Mouse (Mus musculus): ENCODE data around the gene Prcp. TPM values are rescaled to one million over a fixed set of nuclear protein-coding genes. Genes with fewer than 3 reads are reported as not detected.

Prcp gene
- polyA plus RNA-seq (2015; fragmentation: Nextera tagmentation; extraction: Ambion mirVana): 14.6 and 15.6 TPM in 2 replicates

- Histone ChIP-seq H3K27ac (peak within 1 kb of the TSS; percentile 98), H3K4me1 (peaks cover 25% of the 10 kb centered on the region), H3K9me3 (replicated peaks) (no peaks in the 10 kb centered on the region), H3K4me2 (peak within 1 kb of the TSS; percentile 67), H3K36me3 (ENCODE audit: poor library complexity, severe bottlenecking) (no peaks in the 10 kb centered on the region), H3K27me3 (no peaks in the 10 kb centered on the region), H3K9ac (peak within 1 kb of the TSS; percentile 81), H3K4me3 (peak within 1 kb of the TSS; percentile 61)
- under 1% methylated on average over 53 of the region's 53 CpGs for WGBS
- ATAC-seq: peak; percentile 88
Observed at GRCm38 (mm10) chr7:92874116-92874675, at the start of gene Prcp, which contains the start of gene Ddias. Gene Prcp (plus strand): TSS chr7:92874470. Gene Ddias (minus strand): TSS chr7:92874247.

GRCm38 (mm10) chr7:92826248-92826647 is 48.0 kb upstream of the Prcp start:
- WGBS: 94% methylated on average over 3 of the region's 3 CpGs
- ATAC-seq: no peak

GRCm38 (mm10) chr7:92827981-92828380 is 46.3 kb upstream of the Prcp start:
- Histone ChIP-seq H3K4me1 (no peaks in the 10 kb centered on the region), H3K27ac (no peak overlapping the region), H3K9me3 (replicated peaks) (no peaks in the 10 kb centered on the region), H3K4me2 (no peak overlapping the region), H3K9ac (no peak overlapping the region), H3K36me3 (ENCODE audit: poor library complexity, severe bottlenecking) (peaks cover 18% of the 10 kb centered on the region), H3K27me3 (no peaks in the 10 kb centered on the region), H3K4me3 (no peak overlapping the region)
- ATAC-seq: no peak
- WGBS: 52% methylated on average over 3 of the region's 3 CpGs

More at GRCm38 (mm10) chr7:92826248-92826647, 48.0 kb upstream of the Prcp start:
- Histone ChIP-seq H3K9ac (no peak overlapping the region), H3K4me2 (no peak overlapping the region), H3K9me3 (replicated peaks) (no peaks in the 10 kb centered on the region), H3K36me3 (ENCODE audit: poor library complexity, severe bottlenecking) (peaks cover 14% of the 10 kb centered on the region; the same call in 1 of the 2 replicates), H3K27me3 (no peaks in the 10 kb centered on the region), H3K4me3 (no peak overlapping the region), H3K4me1 (no peaks in the 10 kb centered on the region), H3K27ac (no peak overlapping the region)

- H3K36me3 ChIP-seq (ENCODE audit: poor library complexity, severe bottlenecking): peaks cover 21% of the 10 kb centered on the region
- whole genome bisulfite sequencing: 91% methylated on average over 6 of the region's 6 CpGs
- H3K27ac ChIP-seq: no peak overlapping the region
- no peaks in the 10 kb centered on the region for H3K4me1 ChIP-seq
- H3K9me3 ChIP-seq (replicated peaks): no peaks in the 10 kb centered on the region
- no peak for ATAC-seq
- H3K27me3 ChIP-seq: no peaks in the 10 kb centered on the region
- H3K4me2 ChIP-seq: no peak overlapping the region
- no peak overlapping the region for H3K9ac ChIP-seq
- no peak overlapping the region for H3K4me3 ChIP-seq
Observed at GRCm38 (mm10) chr7:92832395-92832794, 41.9 kb upstream of the Prcp start.

GRCm38 (mm10) chr7:92834391-92834790 is 39.9 kb upstream of the Prcp start:
- Histone ChIP-seq H3K4me3 (no peak overlapping the region), H3K36me3 (ENCODE audit: poor library complexity, severe bottlenecking) (peaks cover 20% of the 10 kb centered on the region), H3K9me3 (replicated peaks) (no peaks in the 10 kb centered on the region), H3K27ac (no peak overlapping the region), H3K4me1 (no peaks in the 10 kb centered on the region), H3K27me3 (no peaks in the 10 kb centered on the region), H3K4me2 (no peak overlapping the region), H3K9ac (no peak overlapping the region)
- no peak for ATAC-seq
- 90% methylated on average over 2 of the region's 2 CpGs for WGBS

GRCm38 (mm10) chr7:92836447-92836846 is 37.8 kb upstream of the Prcp start:
- no peak overlapping the region for H3K4me2 ChIP-seq
- H3K27ac ChIP-seq: no peak overlapping the region
- H3K4me1 ChIP-seq: no peaks in the 10 kb centered on the region
- H3K36me3 ChIP-seq (ENCODE audit: poor library complexity, severe bottlenecking): peaks cover 19% of the 10 kb centered on the region
- ATAC-seq: no peak
- H3K9me3 ChIP-seq (replicated peaks): no peaks in the 10 kb centered on the region
- H3K9ac ChIP-seq: no peak overlapping the region
- H3K4me3 ChIP-seq: no peak overlapping the region
- H3K27me3 ChIP-seq: no peaks in the 10 kb centered on the region
- 83% methylated on average over 3 of the region's 3 CpGs for WGBS

- Histone ChIP-seq H3K27me3 (no peaks in the 10 kb centered on the region), H3K4me2 (no peak overlapping the region), H3K36me3 (ENCODE audit: poor library complexity, severe bottlenecking) (peaks cover 19% of the 10 kb centered on the region), H3K27ac (no peak overlapping the region), H3K9me3 (replicated peaks) (no peaks in the 10 kb centered on the region), H3K4me1 (no peaks in the 10 kb centered on the region), H3K4me3 (no peak overlapping the region), H3K9ac (no peak overlapping the region)
- ATAC-seq: no peak
- 89% methylated on average over 11 of the region's 11 CpGs for WGBS
Observed at GRCm38 (mm10) chr7:92837226-92837625, 37.0 kb upstream of the Prcp start.

GRCm38 (mm10) chr7:92837907-92838306 is 36.4 kb upstream of the Prcp start:
- H3K27me3 ChIP-seq: no peaks in the 10 kb centered on the region
- no peak overlapping the region for H3K9ac ChIP-seq
- 70% methylated on average over 3 of the region's 3 CpGs for WGBS
- no peak overlapping the region for H3K27ac ChIP-seq
- H3K4me3 ChIP-seq: no peak overlapping the region
- ATAC-seq: no peak
- H3K4me2 ChIP-seq: no peak overlapping the region
- no peaks in the 10 kb centered on the region for H3K4me1 ChIP-seq
- peaks cover 15% of the 10 kb centered on the region for H3K36me3 ChIP-seq (ENCODE audit: poor library complexity, severe bottlenecking)
- no peaks in the 10 kb centered on the region for H3K9me3 ChIP-seq (replicated peaks)

GRCm38 (mm10) chr7:92842254-92842653 is 32.0 kb upstream of the Prcp start:
- Histone ChIP-seq H3K4me2 (no peak overlapping the region), H3K4me1 (no peaks in the 10 kb centered on the region), H3K36me3 (ENCODE audit: poor library complexity, severe bottlenecking) (0 out of 2 replicates have a peak, but pooled peaks cover 3% of the 10 kb centered on the region), H3K9me3 (replicated peaks) (no peaks in the 10 kb centered on the region), H3K27ac (no peak overlapping the region), H3K27me3 (no peaks in the 10 kb centered on the region), H3K9ac (no peak overlapping the region), H3K4me3 (no peak overlapping the region)
- WGBS: 87% methylated on average over 2 of the region's 2 CpGs
- no peak for ATAC-seq

- Histone ChIP-seq H3K27me3 (no peaks in the 10 kb centered on the region), H3K4me2 (no peak overlapping the region), H3K27ac (no peak overlapping the region), H3K9me3 (replicated peaks) (no peaks in the 10 kb centered on the region), H3K9ac (no peak overlapping the region), H3K4me3 (no peak overlapping the region), H3K4me1 (no peaks in the 10 kb centered on the region), H3K36me3 (ENCODE audit: poor library complexity, severe bottlenecking) (no peaks in the 10 kb centered on the region)
- ATAC-seq: no peak
- WGBS: 92% methylated on average over 3 of the region's 3 CpGs
Observed at GRCm38 (mm10) chr7:92848246-92848645, 26.0 kb upstream of the Prcp start.

- Histone ChIP-seq H3K4me2 (no peak overlapping the region), H3K9ac (no peak overlapping the region), H3K27me3 (no peaks in the 10 kb centered on the region), H3K9me3 (replicated peaks) (no peaks in the 10 kb centered on the region), H3K36me3 (ENCODE audit: poor library complexity, severe bottlenecking) (peaks cover 5% of the 10 kb centered on the region), H3K27ac (no peak overlapping the region), H3K4me1 (no peaks in the 10 kb centered on the region), H3K4me3 (no peak overlapping the region)
- 0 out of 2 replicates have a peak, but pooled peaks have one; percentile 24 for ATAC-seq
- WGBS: 28% methylated on average over 2 of the region's 2 CpGs
Observed at GRCm38 (mm10) chr7:92866526-92866925, 7.7 kb upstream of the Prcp start.

GRCm38 (mm10) chr7:92870161-92870560 is 4.1 kb upstream of the Prcp start:
- Histone ChIP-seq H3K4me1 (peaks cover 8% of the 10 kb centered on the region), H3K9ac (no peak overlapping the region), H3K27me3 (no peaks in the 10 kb centered on the region), H3K27ac (no peak overlapping the region), H3K36me3 (ENCODE audit: poor library complexity, severe bottlenecking) (no peaks in the 10 kb centered on the region), H3K4me3 (no peak overlapping the region), H3K4me2 (no peak overlapping the region), H3K9me3 (replicated peaks) (no peaks in the 10 kb centered on the region)
- ATAC-seq: no peak
- 68% methylated on average over 3 of the region's 3 CpGs for WGBS

GRCm38 (mm10) chr7:92871596-92871995 is 2.7 kb upstream of the Prcp start:
- 94% methylated on average over 4 of the region's 4 CpGs for WGBS
- Histone ChIP-seq H3K9me3 (replicated peaks) (no peaks in the 10 kb centered on the region), H3K4me2 (no peak overlapping the region), H3K9ac (no peak overlapping the region), H3K4me1 (peaks cover 20% of the 10 kb centered on the region), H3K27ac (no peak overlapping the region), H3K27me3 (no peaks in the 10 kb centered on the region), H3K36me3 (ENCODE audit: poor library complexity, severe bottlenecking) (no peaks in the 10 kb centered on the region), H3K4me3 (no peak overlapping the region)
- no peak for ATAC-seq

All from forebrain, embryonic 13.5 days (tissue).